Mouse (Mus musculus) bone marrow, adult 2 months (tissue): ENCODE measurements around the gene Acap2.

Experiments used
- CTCF ChIP-seq: fragments of 200-500 bp; IDR thresholded peaks from 2 replicates; pipeline ENCODE4 v1.5.1; 2011; ENCODE audit warnings: low read length, control low read depth; ENCODE audit not compliant: control insufficient read depth, insufficient read depth
- POLR2A ChIP-seq: fragments of 200-500 bp; IDR thresholded peaks from 2 replicates; pipeline ENCODE4 v1.6.1; 2011; ENCODE audit warnings: low read depth, mild to moderate bottlenecking, control low read depth, low read length, borderline replicate concordance; ENCODE audit not compliant: control insufficient read depth

DNA sequence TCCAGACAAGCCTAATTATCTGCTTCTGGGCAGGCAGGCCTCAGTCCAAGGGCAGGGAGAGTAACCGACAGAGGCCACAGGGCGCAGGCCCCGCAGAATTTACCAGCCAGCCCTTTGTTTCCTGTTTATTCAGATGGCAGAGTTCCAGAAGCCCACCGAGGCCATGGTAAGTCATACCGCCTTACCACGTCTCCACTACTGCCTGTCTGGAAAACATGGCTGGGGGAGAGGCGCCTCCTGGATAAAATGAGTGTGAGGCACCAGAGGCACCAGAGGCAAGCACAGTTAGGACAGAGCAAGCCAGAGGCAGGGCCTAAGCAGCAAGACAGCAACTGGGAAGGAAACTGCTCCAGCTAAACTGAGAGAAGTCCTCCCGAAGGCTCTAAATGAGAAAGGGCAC lies 65.5 kb downstream of the Acap2 start:
- no peak for TF ChIP-seq POLR2A
- no peak for TF ChIP-seq CTCF
